Mouse (Mus musculus) brain, embryonic 14.5 days (tissue): Measurements from ENCODE around the gene Bbs5.

Experiments used
- CTCF ChIP-seq: fragments of 200-500 bp; IDR thresholded peaks from 2 replicates; pipeline ENCODE4 v1.5.1; 2012; ENCODE audit warnings: inconsistent platforms, mild to moderate bottlenecking, moderate library complexity, borderline replicate concordance; ENCODE audit not compliant: insufficient read depth, insufficient read length; ENCODE audit errors: extremely low read depth
- POLR2A ChIP-seq: fragments of 200-500 bp; IDR thresholded peaks from 2 replicates; pipeline ENCODE4 v1.6.1; 2012; ENCODE audit warnings: mild to moderate bottlenecking, inconsistent platforms, borderline replicate concordance; ENCODE audit not compliant: poor library complexity, insufficient read depth, insufficient read length, severe bottlenecking; ENCODE audit errors: extremely low read depth

- TF ChIP-seq CTCF, result no peak
- TF ChIP-seq POLR2A, result no peak
Observed at GRCm38 (mm10) chr2:69712171-69712570, 65.2 kb downstream of the Bbs5 start.
